Mouse (Mus musculus) liver, postnatal 0 days (tissue): ENCODE measurements at regions not wholly inside any gene's neighbourhood (a gene's known extent, or its start where the extent isn't known, plus 50 kb on each side); places are given as distances from the start of the nearest gene placed in this dataset.

Experiments used
- ATAC-seq: fragments of 200-750 bp; cut with Nextera tagmentation; 2 replicates; pipeline ENCODE4 v1.8.0; 2017; ENCODE audit warnings: mild to moderate bottlenecking, moderate library complexity
- DNase-seq: peaks from one replicate; pipeline ENCODE4 v3.0.0-alpha.2; 2016
- H3K27ac ChIP-seq: fragments of 300-500 bp; sonication (generic); 2 replicates; pipeline ENCODE4 v1.5.1; 2014; ENCODE audit warnings: antibody characterized with exemption, moderate library complexity, mild to moderate bottlenecking, low read depth
- H3K27me3 ChIP-seq: fragments of 300-500 bp; sonication (generic); 2 replicates; pipeline ENCODE4 v1.6.1; 2014; ENCODE audit warnings: low read length, control low read depth, mixed read lengths; ENCODE audit not compliant: insufficient read depth
- H3K36me3 ChIP-seq: fragments of 300-500 bp; sonication (generic); replicated peaks from 2 replicates; pipeline ENCODE4 v1.6.1; 2014; ENCODE audit warnings: mild to moderate bottlenecking, control low read depth, low read length, moderate library complexity, mixed read lengths; ENCODE audit not compliant: insufficient read depth
- H3K4me1 ChIP-seq: fragments of 300-500 bp; sonication (generic); 2 replicates; pipeline ENCODE4 v1.6.1; 2014; ENCODE audit warnings: antibody characterized with exemption, mild to moderate bottlenecking, control low read depth; ENCODE audit not compliant: insufficient read depth
- H3K4me2 ChIP-seq: fragments of 300-500 bp; sonication (generic); 2 replicates; pipeline ENCODE4 v1.6.1; 2014; ENCODE audit warnings: low read depth, mild to moderate bottlenecking, low read length, moderate library complexity, mixed read lengths
- H3K4me3 ChIP-seq: fragments of 300-500 bp; sonication (generic); 2 replicates; pipeline ENCODE4 v1.5.1; 2014; ENCODE audit warnings: low read depth, low read length
- H3K9ac ChIP-seq: fragments of 300-500 bp; sonication (generic); replicated peaks from 2 replicates; pipeline ENCODE4 v1.6.1; 2014; ENCODE audit warnings: mild to moderate bottlenecking, moderate library complexity
- H3K9me3 ChIP-seq: fragments of 300-500 bp; sonication (generic); 2 replicates; pipeline ENCODE4 v1.6.1; 2016; ENCODE audit warnings: mild to moderate bottlenecking, control low read depth, low read length, mixed read lengths
- CTCF ChIP-seq: sonication (generic); IDR thresholded peaks from 2 replicates; pipeline ENCODE4 v1.5.1; 2016; ENCODE audit warnings: antibody characterized with exemption, low read depth
- EP300 ChIP-seq: IDR thresholded peaks from 2 replicates; pipeline ENCODE4 v1.6.1; 2016; ENCODE audit warnings: antibody characterized with exemption, low read depth, mild to moderate bottlenecking
- WGBS: fragments of 180-500 bp; shearing (Covaris S2); extraction: QIAGEN DNeasy Blood & Tissue Kit; methylation state at CpG from one replicate; pipeline ENCODE4 v1.1.7; 2014; ENCODE audit not compliant: insufficient replicate concordance; 5-methylcytosine and 5-hydroxymethylcytosine counted together

DNA sequence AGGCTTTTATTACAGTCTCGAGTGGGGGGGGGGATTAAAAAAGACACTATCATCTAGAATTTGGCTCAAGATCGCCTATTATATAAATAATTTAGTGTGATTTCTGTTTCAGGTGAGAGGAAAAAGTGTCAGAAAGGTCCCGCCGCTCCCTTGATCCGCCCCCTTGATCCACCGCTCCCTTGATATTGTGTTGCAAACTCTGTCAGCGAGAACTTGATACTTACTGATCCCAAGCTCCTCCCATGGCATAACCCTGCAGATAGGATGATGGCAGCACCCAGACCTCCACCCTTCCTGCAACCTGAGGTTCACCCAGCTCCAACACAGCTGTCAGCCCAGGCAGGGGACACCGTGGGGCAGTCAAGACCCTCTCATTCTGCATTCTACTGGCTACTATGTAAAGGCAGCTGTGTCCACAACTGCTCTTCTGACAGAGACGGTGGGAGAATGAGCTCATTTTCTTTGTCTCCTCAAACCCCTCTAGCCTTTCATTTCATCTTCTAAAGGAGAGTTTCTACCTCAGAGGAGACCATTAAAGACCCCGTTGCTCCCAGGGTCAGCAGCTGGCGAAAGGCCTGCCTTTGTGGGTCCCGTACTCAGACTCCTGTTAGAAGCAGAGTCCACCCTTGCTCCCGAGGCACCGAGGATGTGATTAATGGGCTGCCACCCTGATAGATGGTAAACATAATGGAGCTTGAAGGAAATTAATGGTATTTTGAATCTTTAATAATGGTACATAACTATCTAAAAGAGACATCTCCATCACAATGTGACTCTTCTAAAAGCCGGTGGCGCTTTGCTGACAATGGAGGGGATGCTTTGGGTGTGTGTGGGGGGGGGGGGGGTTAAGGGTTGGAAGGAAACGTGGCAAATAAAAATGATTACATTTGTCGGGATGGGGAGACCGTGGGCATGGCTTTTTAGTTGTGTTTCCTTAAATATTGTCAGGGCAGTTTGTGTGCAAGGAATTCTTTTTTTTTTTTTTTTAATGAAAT lies 58.7 kb upstream of the Cops8 start:
- H3K9me3 ChIP-seq, result 0 out of 2 replicates have a peak, but pooled peaks cover 4% of the 10 kb centered on the region
- no peak overlapping the region for H3K4me3 ChIP-seq
- TF ChIP-seq CTCF, result no peak
- TF ChIP-seq EP300, result no peak
- ATAC-seq (no peak), DNase-seq (no peak)
- H3K27me3 ChIP-seq, result no peaks in the 10 kb centered on the region
- H3K27ac ChIP-seq, result no peak overlapping the region
- no peak overlapping the region for H3K4me2 ChIP-seq
- H3K4me1 ChIP-seq, result no peaks in the 10 kb centered on the region
- H3K36me3 ChIP-seq, result no peaks in the 10 kb centered on the region
- WGBS, result 62% methylated on average over 19 of the region's 19 CpGs
- no peak overlapping the region for H3K9ac ChIP-seq

DNA sequence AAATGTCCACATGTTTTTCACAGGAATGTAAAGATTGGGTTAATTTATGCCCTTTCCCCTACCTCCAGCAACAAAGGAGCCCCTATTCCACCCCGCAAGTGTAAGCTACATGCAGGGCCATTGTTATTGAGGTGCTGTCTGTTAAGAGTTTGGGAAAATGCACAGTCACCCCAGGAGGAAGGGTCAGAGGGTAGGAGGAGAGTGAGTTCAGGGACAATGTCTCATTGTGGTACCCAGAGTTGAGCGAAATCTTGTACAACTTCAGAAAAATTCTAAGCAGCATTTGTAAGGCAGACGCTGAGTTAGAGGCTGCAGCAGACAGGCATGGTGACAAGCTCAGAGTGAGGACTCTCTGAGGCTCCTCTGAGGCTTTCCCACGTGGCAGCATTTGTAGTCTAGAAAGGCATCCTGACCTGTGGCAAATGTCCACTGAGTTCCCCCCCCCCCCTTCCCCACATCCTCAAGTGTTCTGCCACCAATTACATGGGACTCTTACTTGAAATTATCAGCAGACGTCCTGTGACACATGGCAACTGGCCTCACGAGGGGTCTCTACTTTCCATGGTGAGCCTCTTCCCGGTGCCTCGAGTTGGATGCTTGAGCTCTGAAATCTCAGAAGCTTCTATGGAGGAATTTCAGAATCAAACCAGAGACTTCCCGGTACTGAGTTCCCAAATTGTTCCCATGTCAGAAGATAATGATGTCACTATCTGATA lies 57.8 kb upstream of the Cops8 start:
- WGBS, result 71% methylated on average over 9 of the region's 9 CpGs
- no peak for DNase-seq
- H3K9ac ChIP-seq, result no peak overlapping the region
- H3K27ac ChIP-seq, result no peak overlapping the region
- H3K36me3 ChIP-seq, result no peaks in the 10 kb centered on the region
- TF ChIP-seq EP300 (no peak), CTCF (no peak)
- H3K4me3 ChIP-seq, result no peak overlapping the region
- no peaks in the 10 kb centered on the region for H3K4me1 ChIP-seq
- H3K4me2 ChIP-seq, result no peak overlapping the region
- H3K9me3 ChIP-seq, result 0 out of 2 replicates have a peak, but pooled peaks cover 4% of the 10 kb centered on the region
- ATAC-seq, result no peak
- no peaks in the 10 kb centered on the region for H3K27me3 ChIP-seq

GRCm38 (mm10) chr1:90552644-90553043 lies 50.1 kb upstream of the Cops8 start:
- Histone ChIP-seq H3K27me3 (no peaks in the 10 kb centered on the region), H3K27ac (no peak overlapping the region), H3K9ac (no peak overlapping the region), H3K4me1 (no peaks in the 10 kb centered on the region), H3K4me2 (no peak overlapping the region), H3K4me3 (no peak overlapping the region), H3K9me3 (no peaks in the 10 kb centered on the region; the same call in 1 of the 2 replicates), H3K36me3 (no peaks in the 10 kb centered on the region)
- DNase-seq (no peak), ATAC-seq (no peak)
- TF ChIP-seq CTCF (no peak), EP300 (no peak)
- WGBS, result 83% methylated on average over 5 of the region's 6 CpGs
